Mouse (Mus musculus): Measurements from ENCODE around the gene Bicdl2.

Bicdl2 gene

DNA sequence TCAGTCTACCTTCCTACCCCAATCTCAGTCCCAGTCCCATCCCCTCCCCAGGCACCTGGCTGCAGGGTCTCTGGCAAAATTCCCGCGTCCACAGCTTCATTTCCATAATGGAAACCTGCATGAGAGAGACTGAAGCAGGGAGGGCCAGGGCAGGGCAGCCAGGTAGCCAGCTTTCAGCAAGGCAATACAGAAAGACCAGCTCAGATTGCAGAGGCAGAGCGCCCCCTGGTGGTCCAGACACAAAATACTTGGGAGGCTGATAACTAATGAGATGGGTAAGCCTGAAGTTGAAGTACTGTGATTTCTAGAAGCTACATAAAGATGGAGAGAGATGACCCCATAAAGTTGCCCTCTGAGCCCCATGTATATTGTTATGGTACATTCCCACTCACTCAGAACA, 45.9 kb downstream of the Bicdl2 start:
- no peak for DNase-seq (ENCODE audit: low read depth, low spot score)

DNA sequence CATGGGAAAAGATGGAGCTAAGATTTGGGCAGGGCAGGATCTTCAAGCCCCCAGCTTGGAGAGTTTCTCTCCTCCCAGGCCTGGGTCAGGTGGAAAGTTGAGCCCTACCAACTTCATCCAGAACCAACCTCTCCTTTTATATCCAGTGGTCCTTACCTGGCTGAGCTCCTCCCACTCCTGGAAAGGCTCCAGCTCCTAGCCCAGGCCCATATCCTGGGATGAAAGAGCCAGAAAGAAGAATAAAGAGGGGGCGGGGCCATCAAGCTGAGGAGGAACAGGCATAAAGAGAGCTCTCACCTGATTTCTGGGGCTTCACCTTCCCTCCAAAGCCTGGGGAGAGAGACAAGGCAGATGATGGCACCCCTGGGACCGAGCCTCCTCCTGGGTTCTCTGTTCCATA, 56.7 kb downstream of the Bicdl2 start:
- DNase-seq (ENCODE audit: low read depth, low spot score), result no peak

Measured in brain, embryonic 18.5 days (tissue).